Mouse (Mus musculus): Measurements from ENCODE around the gene Foxo6.

GRCm38 (mm10) chr4:120246086-120246485 is 41.1 kb downstream of the Foxo6 start:
- TF ChIP-seq POLR2A (IDR thresholded peaks at IDR 0.05; ENCODE audit: borderline replicate concordance, extremely low read depth, insufficient read depth, insufficient read length, poor library complexity, severe bottlenecking): no peak
- no peak for TF ChIP-seq CTCF (IDR thresholded peaks at IDR 0.05; ENCODE audit: borderline replicate concordance, extremely low read depth, insufficient read depth, insufficient read length)

All from brain, embryonic 14.5 days (tissue).